Mouse (Mus musculus) limb, embryonic 13.5 days (tissue): ENCODE measurements around the gene Selenoi. TPM values are rescaled to one million over a fixed set of nuclear protein-coding genes. Genes with fewer than 3 reads are reported as not detected.

Source experiments
- ATAC-seq: fragments of 200-750 bp; cut with Nextera tagmentation; 2 replicates; pipeline ENCODE4 v1.8.0; 2017; ENCODE audit warnings: low read depth, moderate number of reproducible peaks, moderate TSS enrichment; ENCODE audit not compliant: low FRiP score
- H3K27ac ChIP-seq: fragments of 300-500 bp; sonication (generic); 2 replicates; pipeline ENCODE4 v1.5.1; 2015; ENCODE audit warnings: inconsistent platforms, mild to moderate bottlenecking, moderate library complexity
- H3K27me3 ChIP-seq: fragments of 300-500 bp; sonication (generic); 2 replicates; pipeline ENCODE4 v1.6.1; 2015; ENCODE audit warnings: mild to moderate bottlenecking, inconsistent platforms
- H3K36me3 ChIP-seq: fragments of 300-500 bp; sonication (generic); 2 replicates; pipeline ENCODE4 v1.6.1; 2015; ENCODE audit warnings: inconsistent platforms, mild to moderate bottlenecking, moderate library complexity
- H3K4me1 ChIP-seq: fragments of 300-500 bp; sonication (generic); 2 replicates; pipeline ENCODE4 v1.6.1; 2015; ENCODE audit warnings: inconsistent platforms
- H3K4me2 ChIP-seq: fragments of 300-500 bp; sonication (generic); replicated peaks from 2 replicates; pipeline ENCODE4 v1.6.1; 2015; ENCODE audit warnings: inconsistent platforms, mild to moderate bottlenecking, moderate library complexity
- H3K4me3 ChIP-seq: fragments of 300-500 bp; sonication (generic); 2 replicates; pipeline ENCODE4 v1.5.1; 2015; ENCODE audit warnings: moderate library complexity, mild to moderate bottlenecking, inconsistent platforms
- H3K9ac ChIP-seq: fragments of 300-500 bp; sonication (generic); 2 replicates; pipeline ENCODE4 v1.6.1; 2015; ENCODE audit warnings: mild to moderate bottlenecking, inconsistent platforms
- H3K9me3 ChIP-seq: fragments of 300-500 bp; sonication (generic); 2 replicates; pipeline ENCODE4 v1.6.1; 2016; ENCODE audit warnings: inconsistent platforms
- WGBS: fragments of 180-500 bp; shearing (Covaris S2); methylation state at CpG from one replicate; pipeline ENCODE4 v1.1.7; 2015; 5-methylcytosine and 5-hydroxymethylcytosine counted together
- polyA plus RNA-seq: library from polyadenylated mRNA; unstranded; fragments of >200 nt; fragmentation: Nextera tagmentation; extraction: Ambion mirVana; gene quantifications from 2 replicates; pipeline ENCODE4 v1.2.1, GENCODE M21; 2015

Selenoi gene
- polyA plus RNA-seq, result 17.5 and 18.7 TPM in 2 replicates

- Histone ChIP-seq H3K4me3 (peak within 1 kb of the TSS; percentile 83), H3K4me1 (peaks cover 22% of the 10 kb centered on the region), H3K9ac (peak within 1 kb of the TSS; percentile 85), H3K27ac (peak within 1 kb of the TSS; percentile 85), H3K36me3 (peaks cover 11% of the 10 kb centered on the region), H3K9me3 (no peaks in the 10 kb centered on the region), H3K4me2 (peak within 1 kb of the TSS; percentile 83), H3K27me3 (no peaks in the 10 kb centered on the region)
- ATAC-seq, result peak; percentile 100
- 4% methylated on average over 71 of the region's 71 CpGs for WGBS
Measured at GRCm38 (mm10) chr5:30232271-30232971, at the start of gene Selenoi. TSS of gene Selenoi (plus strand) at chr5:30232581.

- 93% methylated on average over 12 of the region's 12 CpGs for WGBS
- Histone ChIP-seq H3K9ac (no peak overlapping the region), H3K36me3 (peaks cover 46% of the 10 kb centered on the region), H3K9me3 (no peaks in the 10 kb centered on the region), H3K4me1 (no peaks in the 10 kb centered on the region), H3K27me3 (no peaks in the 10 kb centered on the region), H3K27ac (no peak overlapping the region), H3K4me3 (no peak overlapping the region), H3K4me2 (no peak overlapping the region)
- no peak for ATAC-seq
Measured at GRCm38 (mm10) chr5:30187687-30188485, 44.5 kb upstream of the Selenoi start.

- Histone ChIP-seq H3K4me2 (no peak overlapping the region), H3K4me1 (no peaks in the 10 kb centered on the region), H3K4me3 (no peak overlapping the region), H3K9me3 (no peaks in the 10 kb centered on the region), H3K27me3 (no peaks in the 10 kb centered on the region), H3K9ac (no peak overlapping the region), H3K36me3 (peaks cover 14% of the 10 kb centered on the region), H3K27ac (no peak overlapping the region)
- ATAC-seq, result no peak
- WGBS, result 85% methylated on average over 1 of the region's 1 CpGs
Measured at GRCm38 (mm10) chr5:30192452-30192851, 39.9 kb upstream of the Selenoi start.

- Histone ChIP-seq H3K27ac (no peak overlapping the region), H3K9me3 (no peaks in the 10 kb centered on the region), H3K27me3 (no peaks in the 10 kb centered on the region), H3K36me3 (no peaks in the 10 kb centered on the region), H3K4me3 (no peak overlapping the region), H3K4me2 (no peak overlapping the region), H3K4me1 (no peaks in the 10 kb centered on the region), H3K9ac (no peak overlapping the region)
- no peak for ATAC-seq
- WGBS, result 91% methylated on average over 5 of the region's 5 CpGs
Measured at GRCm38 (mm10) chr5:30195340-30195739, 37.0 kb upstream of the Selenoi start.

- no peak for ATAC-seq
- H3K4me2 ChIP-seq, result no peak overlapping the region
- H3K9ac ChIP-seq, result no peak overlapping the region
- H3K36me3 ChIP-seq, result no peaks in the 10 kb centered on the region
- H3K27me3 ChIP-seq, result no peaks in the 10 kb centered on the region
- H3K9me3 ChIP-seq, result no peaks in the 10 kb centered on the region
- no peak overlapping the region for H3K4me3 ChIP-seq
- H3K27ac ChIP-seq, result no peak overlapping the region
- WGBS, result 69% methylated on average over 7 of the region's 7 CpGs
- no peaks in the 10 kb centered on the region for H3K4me1 ChIP-seq
Measured at GRCm38 (mm10) chr5:30198257-30198656, 34.1 kb upstream of the Selenoi start.

- H3K36me3 ChIP-seq, result no peaks in the 10 kb centered on the region
- H3K4me2 ChIP-seq, result no peak overlapping the region
- no peak for ATAC-seq
- no peaks in the 10 kb centered on the region for H3K9me3 ChIP-seq
- no peak overlapping the region for H3K27ac ChIP-seq
- WGBS, result 57% methylated on average over 5 of the region's 5 CpGs
- no peak overlapping the region for H3K9ac ChIP-seq
- no peak overlapping the region for H3K4me3 ChIP-seq
- no peaks in the 10 kb centered on the region for H3K27me3 ChIP-seq
- H3K4me1 ChIP-seq, result peaks cover 4% of the 10 kb centered on the region; the same call in 1 of the 2 replicates
Measured at GRCm38 (mm10) chr5:30201521-30201920, 30.9 kb upstream of the Selenoi start.

- Histone ChIP-seq H3K27ac (no peak overlapping the region), H3K9me3 (no peaks in the 10 kb centered on the region), H3K4me2 (no peak overlapping the region), H3K4me1 (peaks cover 4% of the 10 kb centered on the region; the same call in 1 of the 2 replicates), H3K4me3 (no peak overlapping the region), H3K36me3 (no peaks in the 10 kb centered on the region), H3K9ac (no peak overlapping the region), H3K27me3 (no peaks in the 10 kb centered on the region)
- 86% methylated on average over 7 of the region's 7 CpGs for WGBS
- no peak for ATAC-seq
Measured at GRCm38 (mm10) chr5:30202221-30202620, 30.2 kb upstream of the Selenoi start.

GRCm38 (mm10) chr5:30203216-30203885 lies 29.0 kb upstream of the Selenoi start:
- Histone ChIP-seq H3K27ac (no peak overlapping the region), H3K4me3 (no peak overlapping the region), H3K36me3 (no peaks in the 10 kb centered on the region), H3K4me2 (no peak overlapping the region), H3K9me3 (no peaks in the 10 kb centered on the region), H3K4me1 (peaks cover 4% of the 10 kb centered on the region; the same call in 1 of the 2 replicates), H3K9ac (no peak overlapping the region), H3K27me3 (no peaks in the 10 kb centered on the region)
- 80% methylated on average over 10 of the region's 10 CpGs for WGBS
- ATAC-seq, result no peak

- Histone ChIP-seq H3K27ac (no peak overlapping the region), H3K9me3 (no peaks in the 10 kb centered on the region), H3K27me3 (no peaks in the 10 kb centered on the region), H3K9ac (no peak overlapping the region), H3K4me1 (peaks cover 4% of the 10 kb centered on the region; the same call in 1 of the 2 replicates), H3K36me3 (no peaks in the 10 kb centered on the region), H3K4me2 (no peak overlapping the region), H3K4me3 (no peak overlapping the region)
- no peak for ATAC-seq
- 50% methylated on average over 1 of the region's 1 CpGs for WGBS
Measured at GRCm38 (mm10) chr5:30204441-30204840, 27.9 kb upstream of the Selenoi start.

- Histone ChIP-seq H3K4me1 (peaks cover 4% of the 10 kb centered on the region; the same call in 1 of the 2 replicates), H3K36me3 (no peaks in the 10 kb centered on the region), H3K9me3 (no peaks in the 10 kb centered on the region), H3K27ac (no peak overlapping the region), H3K4me3 (no peak overlapping the region), H3K27me3 (no peaks in the 10 kb centered on the region), H3K9ac (no peak overlapping the region), H3K4me2 (no peak overlapping the region)
- WGBS, result 65% methylated on average over 3 of the region's 3 CpGs
- no peak for ATAC-seq
Measured at GRCm38 (mm10) chr5:30205034-30205433, 27.3 kb upstream of the Selenoi start.

- Histone ChIP-seq H3K36me3 (no peaks in the 10 kb centered on the region), H3K9ac (no peak within 1 kb of the TSS), H3K4me2 (no peak within 1 kb of the TSS), H3K4me3 (no peak within 1 kb of the TSS), H3K4me1 (peaks cover 4% of the 10 kb centered on the region; the same call in 1 of the 2 replicates), H3K27me3 (no peaks in the 10 kb centered on the region), H3K9me3 (no peaks in the 10 kb centered on the region), H3K27ac (no peak within 1 kb of the TSS)
- ATAC-seq, result no peak; the same call in 1 of the 2 replicates
- 17% methylated on average over 5 of the region's 5 CpGs for WGBS
Measured at GRCm38 (mm10) chr5:30205493-30205892, 26.9 kb upstream of the Selenoi start, which contains the start of gene Adgrf3. TSS of gene Adgrf3 (minus strand) at chr5:30205722.

GRCm38 (mm10) chr5:30207276-30207675 lies 25.1 kb upstream of the Selenoi start:
- H3K27me3 ChIP-seq, result no peaks in the 10 kb centered on the region
- WGBS, result 67% methylated on average over 6 of the region's 6 CpGs
- no peak overlapping the region for H3K27ac ChIP-seq
- H3K4me2 ChIP-seq, result no peak overlapping the region
- no peaks in the 10 kb centered on the region for H3K36me3 ChIP-seq
- no peak overlapping the region for H3K4me3 ChIP-seq
- no peak for ATAC-seq
- peaks cover 4% of the 10 kb centered on the region; the same call in 1 of the 2 replicates for H3K4me1 ChIP-seq
- no peak overlapping the region for H3K9ac ChIP-seq
- no peaks in the 10 kb centered on the region for H3K9me3 ChIP-seq
